Mouse (Mus musculus) forebrain, postnatal 0 days (tissue): ENCODE results near the gene Casc3. TPM values are rescaled to one million over a fixed set of nuclear protein-coding genes. Genes with fewer than 3 reads are reported as not detected.

ENCODE experiments used
- ATAC-seq: fragments of 200-750 bp; cut with Nextera tagmentation; 2 replicates; pipeline ENCODE4 v1.8.0; 2017; ENCODE audit warnings: mild to moderate bottlenecking, moderate library complexity
- DNase-seq: peaks from one replicate; pipeline ENCODE4 v3.0.0-alpha.2; 2015
- H3K27ac ChIP-seq: fragments of 300-500 bp; sonication (generic); 2 replicates; pipeline ENCODE4 v1.5.1; 2014; ENCODE audit warnings: low read depth, mild to moderate bottlenecking, antibody characterized with exemption, low read length, moderate library complexity, mixed read lengths
- H3K27me3 ChIP-seq: fragments of 300-500 bp; sonication (generic); 2 replicates; pipeline ENCODE4 v1.6.1; 2014; ENCODE audit warnings: mild to moderate bottlenecking, low read length, mixed read lengths; ENCODE audit not compliant: insufficient read depth
- H3K36me3 ChIP-seq: fragments of 300-500 bp; sonication (generic); 2 replicates; pipeline ENCODE4 v1.6.1; 2014; ENCODE audit warnings: mild to moderate bottlenecking, moderate library complexity; ENCODE audit not compliant: insufficient read depth
- H3K4me1 ChIP-seq: fragments of 300-500 bp; sonication (generic); 2 replicates; pipeline ENCODE4 v1.6.1; 2014; ENCODE audit warnings: antibody characterized with exemption; ENCODE audit not compliant: insufficient read depth
- H3K4me2 ChIP-seq: fragments of 300-500 bp; sonication (generic); 2 replicates; pipeline ENCODE4 v1.6.1; 2014; ENCODE audit warnings: low read depth, mild to moderate bottlenecking, moderate library complexity
- H3K4me3 ChIP-seq: fragments of 300-500 bp; sonication (generic); 2 replicates; pipeline ENCODE4 v1.5.1; 2014; ENCODE audit warnings: low read depth, low read length, mixed read lengths
- H3K9ac ChIP-seq: fragments of 300-500 bp; sonication (generic); 2 replicates; pipeline ENCODE4 v1.6.1; 2014; ENCODE audit warnings: mild to moderate bottlenecking
- H3K9me3 ChIP-seq: fragments of 300-500 bp; sonication (generic); 2 replicates; pipeline ENCODE4 v1.6.1; 2016; ENCODE audit warnings: low read length
- CTCF ChIP-seq: sonication (generic); IDR thresholded peaks from 2 replicates; pipeline ENCODE4 v1.5.1; 2016; ENCODE audit warnings: antibody characterized with exemption, control low read depth, low read depth
- WGBS: fragments of 180-500 bp; shearing (Covaris S2); extraction: QIAGEN DNeasy Blood & Tissue Kit; methylation state at CpG from one replicate; pipeline ENCODE4 v1.1.7; 2014; 5-methylcytosine and 5-hydroxymethylcytosine counted together
- polyA plus RNA-seq: library from polyadenylated mRNA; unstranded; fragments of >200 nt; fragmentation: Nextera tagmentation; extraction: Ambion mirVana; gene quantifications from 2 replicates; pipeline ENCODE4 v1.2.1, GENCODE M21; 2015
- total RNA-seq: library from RNA; depleted of rRNA; stranded (reverse); fragments of >200 nt; gene quantifications from 2 replicates; pipeline ENCODE4 v1.2.3, GENCODE M21; 2014

Gene Casc3
- total and polyA plus RNA-seq, 2 experiments from 2014 or later: 27.2 to 37.4 TPM

- no peak overlapping the region for H3K27ac ChIP-seq
- H3K9ac ChIP-seq: no peak overlapping the region
- H3K27me3 ChIP-seq: no peaks in the 10 kb centered on the region
- DNase-seq: peak; percentile 57
- no peak for ATAC-seq
- peaks cover 73% of the 10 kb centered on the region for H3K36me3 ChIP-seq
- no peaks in the 10 kb centered on the region for H3K4me1 ChIP-seq
- H3K4me2 ChIP-seq: no peak overlapping the region
- H3K9me3 ChIP-seq: no peaks in the 10 kb centered on the region
- 72% methylated on average over 12 of the region's 12 CpGs for WGBS
- peak; percentile 77 for TF ChIP-seq CTCF
- H3K4me3 ChIP-seq: no peak overlapping the region
Measured at GRCm38 (mm10) chr11:98829091-98829775, 24.5 kb downstream of the Casc3 start.

GRCm38 (mm10) chr11:98829875-98830274 lies 25.2 kb downstream of the Casc3 start:
- Histone ChIP-seq H3K4me1 (peaks cover 4% of the 10 kb centered on the region), H3K4me2 (no peak overlapping the region), H3K9me3 (no peaks in the 10 kb centered on the region), H3K27ac (no peak overlapping the region), H3K36me3 (peaks cover 66% of the 10 kb centered on the region), H3K4me3 (no peak overlapping the region), H3K27me3 (no peaks in the 10 kb centered on the region), H3K9ac (no peak overlapping the region)
- 82% methylated on average over 4 of the region's 4 CpGs for WGBS
- ATAC-seq (no peak), DNase-seq (no peak)
- no peak for TF ChIP-seq CTCF

- no peak for TF ChIP-seq CTCF
- Histone ChIP-seq H3K4me3 (no peak overlapping the region), H3K4me1 (peaks cover 26% of the 10 kb centered on the region), H3K27ac (peak overlapping the region; percentile 69), H3K9me3 (no peaks in the 10 kb centered on the region), H3K36me3 (peaks cover 30% of the 10 kb centered on the region), H3K4me2 (no peak overlapping the region), H3K27me3 (no peaks in the 10 kb centered on the region), H3K9ac (no peak overlapping the region)
- 18% methylated on average over 5 of the region's 5 CpGs for whole genome bisulfite sequencing
- DNase-seq: peak; percentile 69
- ATAC-seq: peak; percentile 47; the same call in 1 of the 2 replicates
Measured at GRCm38 (mm10) chr11:98835296-98835695, 30.6 kb downstream of the Casc3 start.

- TF ChIP-seq CTCF: no peak
- no peaks in the 10 kb centered on the region for H3K9me3 ChIP-seq
- H3K36me3 ChIP-seq: peaks cover 26% of the 10 kb centered on the region
- DNase-seq (peak; percentile 59), ATAC-seq (peak; percentile 34)
- peak overlapping the region; percentile 77 for H3K27ac ChIP-seq
- H3K27me3 ChIP-seq: no peaks in the 10 kb centered on the region
- no peak overlapping the region for H3K9ac ChIP-seq
- WGBS: 46% methylated on average over 3 of the region's 3 CpGs
- H3K4me1 ChIP-seq: peaks cover 26% of the 10 kb centered on the region
- no peak overlapping the region for H3K4me3 ChIP-seq
- H3K4me2 ChIP-seq: peak overlapping the region; percentile 93; the same call in 1 of the 2 replicates
Measured at GRCm38 (mm10) chr11:98835725-98836124, 31.0 kb downstream of the Casc3 start.

GRCm38 (mm10) chr11:98836128-98836527 lies 31.4 kb downstream of the Casc3 start:
- H3K4me1 ChIP-seq: peaks cover 26% of the 10 kb centered on the region
- H3K4me3 ChIP-seq: peak overlapping the region; percentile 76
- H3K27me3 ChIP-seq: no peaks in the 10 kb centered on the region
- no peak for TF ChIP-seq CTCF
- no peak overlapping the region for H3K9ac ChIP-seq
- peak overlapping the region; percentile 77 for H3K27ac ChIP-seq
- peak overlapping the region; percentile 93 for H3K4me2 ChIP-seq
- peaks cover 26% of the 10 kb centered on the region for H3K36me3 ChIP-seq
- no peak for DNase-seq
- WGBS: 28% methylated on average over 7 of the region's 7 CpGs
- no peak for ATAC-seq
- H3K9me3 ChIP-seq: no peaks in the 10 kb centered on the region

GRCm38 (mm10) chr11:98836651-98837141 lies 32.0 kb downstream of the Casc3 start, which contains the start of gene Rapgefl1:
Gene Rapgefl1, plus strand, starts transcription at chr11:98836785.
- peak within 1 kb of the TSS; percentile 76 for H3K4me3 ChIP-seq
- H3K9ac ChIP-seq: peak within 1 kb of the TSS; percentile 86
- DNase-seq (peak; percentile 76), ATAC-seq (peak; percentile 90)
- H3K9me3 ChIP-seq: no peaks in the 10 kb centered on the region
- peak within 1 kb of the TSS; percentile 77 for H3K27ac ChIP-seq
- WGBS: 0% methylated on average over 40 of the region's 48 CpGs
- H3K4me1 ChIP-seq: peaks cover 26% of the 10 kb centered on the region
- peaks cover 20% of the 10 kb centered on the region for H3K36me3 ChIP-seq
- TF ChIP-seq CTCF: no peak
- no peaks in the 10 kb centered on the region for H3K27me3 ChIP-seq
- peak within 1 kb of the TSS; percentile 93 for H3K4me2 ChIP-seq

- Histone ChIP-seq H3K4me1 (peaks cover 26% of the 10 kb centered on the region), H3K4me2 (peak overlapping the region; percentile 93), H3K9ac (peak overlapping the region; percentile 86), H3K36me3 (peaks cover 14% of the 10 kb centered on the region), H3K27ac (peak overlapping the region; percentile 77; the same call in 1 of the 2 replicates), H3K9me3 (no peaks in the 10 kb centered on the region), H3K4me3 (peak overlapping the region; percentile 76), H3K27me3 (no peaks in the 10 kb centered on the region)
- WGBS: 1% methylated on average over 27 of the region's 29 CpGs
- ATAC-seq (peak; percentile 28), DNase-seq (peak; percentile 17)
- TF ChIP-seq CTCF: peak; percentile 32; the same call in 1 of the 2 replicates
Measured at GRCm38 (mm10) chr11:98837231-98837704, 32.6 kb downstream of the Casc3 start.
